Mouse (Mus musculus) layer of hippocampus, adult 11-12 months (tissue): ENCODE data around the gene Fgd3.

Source experiments
- DNase-seq: peaks from one replicate; pipeline ENCODE4 v3.0.0; 2022; ENCODE audit warnings: low spot score

Gene Fgd3

GRCm38 (mm10) chr13:49247740-49248466 is 72.2 kb downstream of the Fgd3 start:
- no peak for DNase-seq

GRCm38 (mm10) chr13:49247232-49247739 is 72.8 kb downstream of the Fgd3 start:
- no peak for DNase-seq

GRCm38 (mm10) chr13:49246626-49247025 is 73.5 kb downstream of the Fgd3 start:
- DNase-seq, result no peak

GRCm38 (mm10) chr13:49246011-49246410 is 74.1 kb downstream of the Fgd3 start:
- DNase-seq, result no peak

- DNase-seq, result no peak
Measured at GRCm38 (mm10) chr13:49245251-49245650, 74.9 kb downstream of the Fgd3 start.

GRCm38 (mm10) chr13:49243492-49243891 is 76.6 kb downstream of the Fgd3 start:
- no peak for DNase-seq

GRCm38 (mm10) chr13:49242321-49243065 is 77.6 kb downstream of the Fgd3 start:
- DNase-seq, result peak; percentile 43

GRCm38 (mm10) chr13:49238737-49239136 is 81.4 kb downstream of the Fgd3 start:
- DNase-seq, result no peak

GRCm38 (mm10) chr13:49237617-49238016 is 82.5 kb downstream of the Fgd3 start:
- no peak for DNase-seq

- DNase-seq, result no peak
Measured at GRCm38 (mm10) chr13:49234711-49235110, 85.4 kb downstream of the Fgd3 start.

GRCm38 (mm10) chr13:49233792-49234572 is 86.1 kb downstream of the Fgd3 start:
- DNase-seq, result no peak

GRCm38 (mm10) chr13:49225633-49226032 is 94.5 kb downstream of the Fgd3 start:
- DNase-seq, result no peak

GRCm38 (mm10) chr13:49225159-49225558 is 95.0 kb downstream of the Fgd3 start:
- no peak for DNase-seq

GRCm38 (mm10) chr13:49224729-49225128 is 95.4 kb downstream of the Fgd3 start:
- no peak for DNase-seq

- DNase-seq, result no peak
Measured at GRCm38 (mm10) chr13:49224314-49224713, 95.8 kb downstream of the Fgd3 start.

GRCm38 (mm10) chr13:49220912-49221311 is 99.2 kb downstream of the Fgd3 start:
- DNase-seq, result no peak

GRCm38 (mm10) chr13:49219367-49219766 is 100.7 kb downstream of the Fgd3 start:
- no peak for DNase-seq

- DNase-seq, result no peak
Measured at GRCm38 (mm10) chr13:49218651-49219050, 101.5 kb downstream of the Fgd3 start.

- DNase-seq, result no peak
Measured at GRCm38 (mm10) chr13:49216808-49217561, 103.1 kb downstream of the Fgd3 start.

- no peak for DNase-seq
Measured at GRCm38 (mm10) chr13:49216220-49216552, 103.9 kb downstream of the Fgd3 start.

- peak; percentile 93 for DNase-seq
Measured at GRCm38 (mm10) chr13:49215504-49216219, 104.4 kb downstream of the Fgd3 start, which contains the start of gene Card19. Gene Card19, minus strand, starts transcription at chr13:49216037.
